In the genomic region with DNA sequence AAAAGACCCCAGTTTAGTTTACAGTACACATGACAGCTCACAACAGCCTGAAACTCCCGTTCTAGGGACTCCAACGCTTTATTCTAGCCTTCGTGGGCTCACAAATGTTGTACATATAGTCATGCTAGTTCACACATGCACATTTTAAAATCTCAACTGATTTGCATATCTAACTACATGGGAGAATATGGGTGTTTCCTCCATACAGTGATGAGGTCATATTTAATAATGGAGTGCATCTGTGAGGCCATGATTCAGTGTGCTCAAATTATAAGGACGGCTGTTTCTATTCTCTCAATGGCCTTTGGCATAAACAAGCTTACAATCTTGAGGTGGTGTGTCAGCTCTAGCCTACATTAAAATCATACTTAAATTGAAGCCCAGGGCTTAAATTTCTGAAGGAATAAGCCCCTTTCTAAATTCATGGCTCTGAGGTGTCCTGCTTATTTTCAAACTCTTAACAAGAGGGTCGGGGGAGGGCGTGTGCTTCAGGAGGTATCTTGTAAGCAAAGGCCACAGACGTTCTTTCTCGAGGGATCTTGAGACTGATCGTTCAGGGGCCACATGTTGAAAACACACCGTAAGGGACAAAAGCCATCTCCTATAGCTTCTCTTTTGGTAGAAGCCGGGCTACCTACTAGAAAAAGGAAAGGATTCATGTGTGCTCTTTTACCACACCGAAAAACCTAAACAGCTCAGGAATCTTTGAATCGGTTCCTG, we compare ENCODE assay signal across 8 mouse cellular contexts. TPM values are rescaled to one million over a fixed set of nuclear protein-coding genes. Genes with fewer than 3 reads are reported as not detected.
DNase-seq lines count a peak whose midpoint lies in the region; ATAC-seq and TF ChIP-seq lines count a peak whose summit lies in the region.

No protein-coding gene starts in this region.

- H3K27me3 ChIP-seq in heart, embryonic 12.5 days (replicated peaks), result no peaks in the 10 kb centered on the region
- no peaks in the 10 kb centered on the region; the same call in 1 of the 2 replicates for H3K27me3 ChIP-seq in ES-Bruce4 (ENCODE audit: control insufficient read depth, insufficient read depth, low read length, poor library complexity, severe bottlenecking)
- no peaks in the 10 kb centered on the region for H3K27me3 ChIP-seq in forebrain, embryonic 14.5 days (replicated peaks; ENCODE audit: control insufficient read depth, insufficient read depth, low read length)
- H3K27me3 ChIP-seq in liver, postnatal 0 days (ENCODE audit: insufficient read depth, low read length), result no peaks in the 10 kb centered on the region

- peak overlapping the region; percentile 92 for H3K9ac ChIP-seq in heart, embryonic 12.5 days
- H3K9ac ChIP-seq in ES-Bruce4 (ENCODE audit: low read depth, poor library complexity, severe bottlenecking), result peak overlapping the region; percentile 58
- peak overlapping the region; percentile 85 for H3K9ac ChIP-seq in forebrain, embryonic 14.5 days (ENCODE audit: low read length)
- peak overlapping the region; percentile 90 for H3K9ac ChIP-seq in liver, postnatal 0 days (replicated peaks)

- TF ChIP-seq POLR2A in ES-Bruce4 (IDR thresholded peaks at IDR 0.05; ENCODE audit: insufficient read depth, low read length), result no peak

- H3K36me3 ChIP-seq in heart, embryonic 12.5 days, result no peaks in the 10 kb centered on the region
- no peaks in the 10 kb centered on the region for H3K36me3 ChIP-seq in ES-Bruce4 (ENCODE audit: control insufficient read depth, insufficient read depth, low read length, poor library complexity, severe bottlenecking)
- no peaks in the 10 kb centered on the region for H3K36me3 ChIP-seq in forebrain, embryonic 14.5 days (ENCODE audit: control insufficient read depth, insufficient read depth, low read length)
- no peaks in the 10 kb centered on the region for H3K36me3 ChIP-seq in liver, postnatal 0 days (replicated peaks; ENCODE audit: insufficient read depth, low read length)

- no peak for DNase-seq in heart, adult 8-10 months (ENCODE audit: low spot score)
- DNase-seq in forebrain, embryonic 14.5 days (ENCODE audit: low spot score), result peak; percentile 25
- DNase-seq in liver, postnatal 0 days, result no peak
- DNase-seq in right cerebral cortex, postnatal 4 days, result no peak
- no peak for DNase-seq in thymus, postnatal 4 days
- DNase-seq in right cerebral cortex, postnatal 14 days, result no peak

- peaks cover 37% of the 10 kb centered on the region for H3K4me1 ChIP-seq in heart, embryonic 12.5 days (replicated peaks)
- H3K4me1 ChIP-seq in ES-Bruce4 (ENCODE audit: control insufficient read depth, insufficient read depth, low read length), result no peaks in the 10 kb centered on the region
- peaks cover 9% of the 10 kb centered on the region for H3K4me1 ChIP-seq in forebrain, embryonic 14.5 days (ENCODE audit: control insufficient read depth, insufficient read depth, low read length)
- peaks cover 31% of the 10 kb centered on the region for H3K4me1 ChIP-seq in liver, postnatal 0 days (ENCODE audit: insufficient read depth)

- WGBS in heart, embryonic 12.5 days, result 17% methylated on average over 13 of the region's 13 CpGs
- 16% methylated on average over 13 of the region's 13 CpGs for WGBS in forebrain, embryonic 14.5 days
- 15% methylated on average over 13 of the region's 13 CpGs for WGBS in liver, postnatal 0 days (ENCODE audit: insufficient replicate concordance)

- H3K4me2 ChIP-seq in heart, embryonic 12.5 days, result peak overlapping the region; percentile 78
- peak overlapping the region; percentile 79 for H3K4me2 ChIP-seq in forebrain, embryonic 14.5 days (ENCODE audit: low read length)
- peak overlapping the region; percentile 94 for H3K4me2 ChIP-seq in liver, postnatal 0 days (ENCODE audit: low read depth, low read length)

- ATAC-seq in heart, embryonic 12.5 days (ENCODE audit: insufficient number of reproducible peaks, low FRiP score), result no peak
- no peak; the same call in 1 of the 2 replicates for ATAC-seq in forebrain, embryonic 14.5 days
- ATAC-seq in liver, postnatal 0 days, result no peak

- no peak for TF ChIP-seq CTCF in ES-Bruce4 (IDR thresholded peaks at IDR 0.05; ENCODE audit: low read depth, low read length)
- no peak for TF ChIP-seq CTCF in liver, postnatal 0 days (IDR thresholded peaks at IDR 0.05; ENCODE audit: low read depth)

- peak overlapping the region; percentile 95 for H3K27ac ChIP-seq in heart, embryonic 12.5 days (ENCODE audit: poor library complexity, severe bottlenecking)
- H3K27ac ChIP-seq in ES-Bruce4 (ENCODE audit: insufficient read depth, low read length), result no peak overlapping the region
- H3K27ac ChIP-seq in forebrain, embryonic 14.5 days (ENCODE audit: low read depth, low read length), result peak overlapping the region; percentile 87
- peak overlapping the region; percentile 88 for H3K27ac ChIP-seq in liver, postnatal 0 days (ENCODE audit: low read depth)

- H3K4me3 ChIP-seq in heart, embryonic 12.5 days, result peak overlapping the region; percentile 83
- peak overlapping the region; percentile 85 for H3K4me3 ChIP-seq in ES-Bruce4 (ENCODE audit: low read depth, low read length)
- peak overlapping the region; percentile 74 for H3K4me3 ChIP-seq in forebrain, embryonic 14.5 days (ENCODE audit: low read depth, low read length)
- peak overlapping the region; percentile 87 for H3K4me3 ChIP-seq in liver, postnatal 0 days (ENCODE audit: low read depth, low read length)

- no peaks in the 10 kb centered on the region for H3K9me3 ChIP-seq in heart, embryonic 12.5 days (replicated peaks)
- no peaks in the 10 kb centered on the region for H3K9me3 ChIP-seq in ES-Bruce4 (replicated peaks; ENCODE audit: control insufficient read depth, insufficient read depth, low read length, poor library complexity, severe bottlenecking)
- H3K9me3 ChIP-seq in forebrain, embryonic 14.5 days (replicated peaks; ENCODE audit: control insufficient read depth, low read length), result no peaks in the 10 kb centered on the region
- no peaks in the 10 kb centered on the region for H3K9me3 ChIP-seq in liver, postnatal 0 days (ENCODE audit: low read length)

- TF ChIP-seq EP300 in ES-Bruce4 (IDR thresholded peaks at IDR 0.05; ENCODE audit: insufficient read depth, low read depth, low read length), result no peak
- TF ChIP-seq EP300 in liver, postnatal 0 days (IDR thresholded peaks at IDR 0.05; ENCODE audit: low read depth), result no peak

RNA-seq across cellular contexts. Expression of gene Minpp1, which starts 0.5 kb away (rescaled TPM):
- polyA plus RNA-seq in heart, embryonic 12.5 days (2016; fragmentation: Nextera tagmentation; extraction: Ambion mirVana), result 79.3 and 81.1 TPM in 2 replicates
- total RNA-seq in heart, adult 8-10 months (2022), result 10 to 100 TPM; 13.9 to 15.8 (median 15.3) TPM
- polyA plus RNA-seq in ES-Bruce4 (2011; ENCODE audit: insufficient read depth, insufficient read length, low read depth, missing spikeins), result 38.8 and 40.0 TPM in 2 replicates
- polyA plus RNA-seq in forebrain, embryonic 14.5 days (2014; fragmentation: Nextera tagmentation; extraction: Ambion mirVana), result 37.5 and 49.9 TPM in 2 replicates
- polyA plus RNA-seq in liver, postnatal 0 days (2015; fragmentation: Nextera tagmentation; extraction: Ambion mirVana), result 63.7 and 71.9 TPM in 2 replicates

RNA-seq across cellular contexts. Expression of gene Rpl9-ps6, which starts 18.7 kb away (rescaled TPM):
- polyA plus RNA-seq in heart, embryonic 12.5 days (2016; fragmentation: Nextera tagmentation; extraction: Ambion mirVana), result 57.6 and 60.3 TPM in 2 replicates
- total RNA-seq in heart, adult 8-10 months (2022), result 10 to 100 TPM; 14.3 to 25.0 (median 19.3) TPM
- 1,753 and 1,831 TPM in 2 replicates for polyA plus RNA-seq in ES-Bruce4 (2011; ENCODE audit: insufficient read depth, insufficient read length, low read depth, missing spikeins)
- polyA plus RNA-seq in forebrain, embryonic 14.5 days (2014; fragmentation: Nextera tagmentation; extraction: Ambion mirVana), result 73.1 and 96.9 TPM in 2 replicates
- polyA plus RNA-seq in liver, postnatal 0 days (2015; fragmentation: Nextera tagmentation; extraction: Ambion mirVana), result 73.3 and 76.3 TPM in 2 replicates

Comparison
In these comparisons a context has a peak if more than half of its experiments do, and no peak if none do; other contexts are left out.
1. RNA of gene Rpl9-ps6, which starts 18.7 kb away (polyA plus RNA-seq): 1,753 to 1,831 TPM in ES-Bruce4; 73.1 to 96.9 TPM in forebrain, embryonic 14.5 days, 73.3 to 76.3 TPM in liver, postnatal 0 days and 57.6 to 60.3 TPM in heart, embryonic 12.5 days; every median in the first group is over 10 times any median in the second.
2. Peak in every context shown above with its lines, with median percentiles within 50 percentile points of each other: H3K4me2 ChIP-seq, H3K4me3 ChIP-seq and H3K9ac ChIP-seq.